Mouse (Mus musculus) cerebral cortex, adult 2 months (tissue): ENCODE data around the gene Asb18.

Source experiments
- WGBS: fragments of 180-500 bp; shearing (Covaris S2); methylation state at CpG from one replicate; pipeline ENCODE4 v1.1.7; 2018; 5-methylcytosine and 5-hydroxymethylcytosine counted together

The Asb18 gene

GRCm38 (mm10) chr1:89901381-89901780 lies 113.1 kb downstream of the Asb18 start:
- WGBS, result 88% methylated on average over 4 of the region's 4 CpGs
